Mouse (Mus musculus) forebrain, embryonic 15.5 days (tissue): ENCODE measurements at regions not wholly inside any gene's neighbourhood (a gene's known extent, or its start where the extent isn't known, plus 50 kb on each side); places are given as distances from the start of the nearest gene placed in this dataset.

ENCODE experiments used
- ATAC-seq: fragments of 200-750 bp; cut with Nextera tagmentation; replicated peaks from 2 replicates; pipeline ENCODE4 v1.8.0; 2017; ENCODE audit warnings: mild to moderate bottlenecking, moderate TSS enrichment, moderate library complexity
- H3K27ac ChIP-seq: fragments of 300-500 bp; sonication (generic); replicated peaks from 2 replicates; pipeline ENCODE4 v1.5.1; 2015; ENCODE audit warnings: mild to moderate bottlenecking, inconsistent platforms
- H3K27me3 ChIP-seq: fragments of 300-500 bp; sonication (generic); 2 replicates; pipeline ENCODE4 v1.6.1; 2015; ENCODE audit warnings: inconsistent platforms
- H3K36me3 ChIP-seq: fragments of 300-500 bp; sonication (generic); 2 replicates; pipeline ENCODE4 v1.6.1; 2015; ENCODE audit warnings: mild to moderate bottlenecking, inconsistent platforms
- H3K4me1 ChIP-seq: fragments of 300-500 bp; sonication (generic); 2 replicates; pipeline ENCODE4 v1.6.1; 2015; ENCODE audit warnings: inconsistent platforms
- H3K4me2 ChIP-seq: fragments of 300-500 bp; sonication (generic); replicated peaks from 2 replicates; pipeline ENCODE4 v1.6.1; 2015; ENCODE audit warnings: mild to moderate bottlenecking, inconsistent platforms
- H3K4me3 ChIP-seq: fragments of 300-500 bp; sonication (generic); 2 replicates; pipeline ENCODE4 v1.5.1; 2015; ENCODE audit warnings: mild to moderate bottlenecking, inconsistent platforms
- H3K9ac ChIP-seq: fragments of 300-500 bp; sonication (generic); replicated peaks from 2 replicates; pipeline ENCODE4 v1.6.1; 2015; ENCODE audit warnings: mild to moderate bottlenecking, inconsistent platforms
- H3K9me3 ChIP-seq: fragments of 300-500 bp; sonication (generic); 2 replicates; pipeline ENCODE4 v1.6.1; 2016; ENCODE audit warnings: inconsistent platforms
- WGBS: fragments of 180-500 bp; shearing (Covaris S2); methylation state at CpG from one replicate; pipeline ENCODE4 v1.1.7; 2015; ENCODE audit warnings: mixed read lengths; 5-methylcytosine and 5-hydroxymethylcytosine counted together

- ATAC-seq, result no peak
- Histone ChIP-seq H3K9me3 (no peaks in the 10 kb centered on the region), H3K9ac (no peak overlapping the region), H3K4me1 (no peaks in the 10 kb centered on the region), H3K27me3 (no peaks in the 10 kb centered on the region), H3K4me2 (no peak overlapping the region), H3K4me3 (no peak overlapping the region), H3K36me3 (no peaks in the 10 kb centered on the region), H3K27ac (no peak overlapping the region)
- 87% methylated on average over 3 of the region's 3 CpGs for whole genome bisulfite sequencing
These were observed 107.0 kb upstream of the Cpeb2 start for GRCm38 (mm10) chr5:43125774-43126536.

GRCm38 (mm10) chr5:43130377-43130776 is 102.6 kb upstream of the Cpeb2 start:
- 68% methylated on average over 4 of the region's 4 CpGs for WGBS
- H3K27me3 ChIP-seq, result no peaks in the 10 kb centered on the region
- H3K4me3 ChIP-seq, result no peak overlapping the region
- H3K4me2 ChIP-seq, result no peak overlapping the region
- no peaks in the 10 kb centered on the region for H3K36me3 ChIP-seq
- H3K9me3 ChIP-seq, result no peaks in the 10 kb centered on the region
- ATAC-seq, result no peak
- H3K9ac ChIP-seq, result no peak overlapping the region
- H3K4me1 ChIP-seq, result no peaks in the 10 kb centered on the region
- no peak overlapping the region for H3K27ac ChIP-seq

GRCm38 (mm10) chr5:43130901-43131557 is 101.9 kb upstream of the Cpeb2 start:
- Histone ChIP-seq H3K4me2 (no peak overlapping the region), H3K4me1 (no peaks in the 10 kb centered on the region), H3K36me3 (no peaks in the 10 kb centered on the region), H3K9me3 (no peaks in the 10 kb centered on the region), H3K27me3 (no peaks in the 10 kb centered on the region), H3K4me3 (no peak overlapping the region), H3K9ac (no peak overlapping the region), H3K27ac (no peak overlapping the region)
- no peak for ATAC-seq
- WGBS, result 94% methylated on average over 5 of the region's 5 CpGs

- 87% methylated on average over 3 of the region's 3 CpGs for WGBS
These were observed 99.3 kb upstream of the Cpeb2 start for GRCm38 (mm10) chr5:43133672-43134071.

DNA sequence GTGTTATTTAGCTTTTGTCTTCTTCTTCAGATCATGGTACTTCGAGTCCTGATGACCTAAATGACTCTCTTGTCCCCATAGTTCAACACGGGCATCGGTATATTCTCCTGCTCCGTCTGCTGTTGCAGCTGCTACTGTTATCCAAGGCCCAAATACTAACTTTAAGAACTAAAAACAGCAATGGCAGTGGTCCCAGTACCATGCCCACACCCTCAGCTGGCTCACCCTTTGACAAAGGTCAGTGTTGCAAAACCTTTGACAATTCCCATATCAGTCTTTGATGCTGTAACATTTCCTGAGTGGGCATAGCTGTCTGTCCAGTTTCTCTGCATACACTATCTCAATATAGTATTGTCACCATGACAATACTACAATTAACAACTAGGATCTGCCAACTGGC is 96.8 kb upstream of the Cpeb2 start:
- Histone ChIP-seq H3K4me3 (no peak overlapping the region), H3K4me2 (no peak overlapping the region), H3K9me3 (no peaks in the 10 kb centered on the region), H3K27me3 (no peaks in the 10 kb centered on the region), H3K36me3 (no peaks in the 10 kb centered on the region), H3K27ac (no peak overlapping the region), H3K9ac (no peak overlapping the region), H3K4me1 (no peaks in the 10 kb centered on the region)
- 92% methylated on average over 4 of the region's 4 CpGs for WGBS
- ATAC-seq, result no peak

More at GRCm38 (mm10) chr5:43133672-43134071, 99.3 kb upstream of the Cpeb2 start:
- Histone ChIP-seq H3K4me2 (no peak overlapping the region), H3K27me3 (no peaks in the 10 kb centered on the region), H3K27ac (no peak overlapping the region), H3K9me3 (no peaks in the 10 kb centered on the region), H3K36me3 (no peaks in the 10 kb centered on the region), H3K4me3 (no peak overlapping the region), H3K4me1 (no peaks in the 10 kb centered on the region), H3K9ac (no peak overlapping the region)
- no peak for ATAC-seq

- H3K4me2 ChIP-seq, result no peak overlapping the region
- no peaks in the 10 kb centered on the region for H3K9me3 ChIP-seq
- H3K4me1 ChIP-seq, result no peaks in the 10 kb centered on the region
- no peaks in the 10 kb centered on the region for H3K36me3 ChIP-seq
- H3K9ac ChIP-seq, result no peak overlapping the region
- no peak overlapping the region for H3K27ac ChIP-seq
- H3K4me3 ChIP-seq, result no peak overlapping the region
- no peak for ATAC-seq
- 92% methylated on average over 5 of the region's 5 CpGs for WGBS
- no peaks in the 10 kb centered on the region for H3K27me3 ChIP-seq
These were observed 95.2 kb upstream of the Cpeb2 start for GRCm38 (mm10) chr5:43137777-43138176.

- H3K4me1 ChIP-seq, result no peaks in the 10 kb centered on the region
- H3K27ac ChIP-seq, result no peak overlapping the region
- H3K4me2 ChIP-seq, result no peak overlapping the region
- no peak overlapping the region for H3K9ac ChIP-seq
- H3K27me3 ChIP-seq, result no peaks in the 10 kb centered on the region
- H3K9me3 ChIP-seq, result no peaks in the 10 kb centered on the region
- no peaks in the 10 kb centered on the region for H3K36me3 ChIP-seq
- no peak overlapping the region for H3K4me3 ChIP-seq
- 89% methylated on average over 4 of the region's 4 CpGs for WGBS
- ATAC-seq, result no peak
These were observed 94.0 kb upstream of the Cpeb2 start for GRCm38 (mm10) chr5:43138931-43139486.

DNA sequence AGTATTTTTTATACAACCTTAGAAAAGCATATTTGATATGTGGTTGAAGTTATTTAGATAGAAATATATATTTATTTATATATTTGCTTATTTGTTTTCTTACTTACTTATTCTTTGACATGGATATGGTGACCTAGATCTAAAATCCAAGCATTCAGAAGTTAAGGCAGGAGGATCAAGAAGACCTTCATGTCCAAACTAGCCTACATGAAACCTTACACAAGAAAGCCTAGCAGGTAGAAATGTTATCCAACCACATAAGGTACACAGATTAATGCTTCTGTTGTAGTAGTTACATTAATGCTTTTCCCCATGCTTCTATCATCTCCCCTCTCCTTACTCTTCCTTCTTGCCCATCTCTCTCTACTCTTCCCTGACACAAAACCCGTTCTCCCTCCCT is 93.2 kb upstream of the Cpeb2 start:
- Histone ChIP-seq H3K27ac (no peak overlapping the region), H3K9ac (no peak overlapping the region), H3K36me3 (no peaks in the 10 kb centered on the region), H3K4me2 (no peak overlapping the region), H3K4me1 (no peaks in the 10 kb centered on the region), H3K27me3 (no peaks in the 10 kb centered on the region), H3K9me3 (no peaks in the 10 kb centered on the region), H3K4me3 (no peak overlapping the region)
- no peak for ATAC-seq
- WGBS, result 88% methylated on average over 1 of the region's 1 CpGs

GRCm38 (mm10) chr5:43145939-43146338 is 87.0 kb upstream of the Cpeb2 start:
- no peaks in the 10 kb centered on the region for H3K27me3 ChIP-seq
- no peaks in the 10 kb centered on the region for H3K9me3 ChIP-seq
- no peak overlapping the region for H3K4me3 ChIP-seq
- ATAC-seq, result no peak
- WGBS, result 86% methylated on average over 6 of the region's 6 CpGs
- H3K27ac ChIP-seq, result no peak overlapping the region
- H3K36me3 ChIP-seq, result no peaks in the 10 kb centered on the region
- no peaks in the 10 kb centered on the region for H3K4me1 ChIP-seq
- H3K9ac ChIP-seq, result no peak overlapping the region
- H3K4me2 ChIP-seq, result no peak overlapping the region

DNA sequence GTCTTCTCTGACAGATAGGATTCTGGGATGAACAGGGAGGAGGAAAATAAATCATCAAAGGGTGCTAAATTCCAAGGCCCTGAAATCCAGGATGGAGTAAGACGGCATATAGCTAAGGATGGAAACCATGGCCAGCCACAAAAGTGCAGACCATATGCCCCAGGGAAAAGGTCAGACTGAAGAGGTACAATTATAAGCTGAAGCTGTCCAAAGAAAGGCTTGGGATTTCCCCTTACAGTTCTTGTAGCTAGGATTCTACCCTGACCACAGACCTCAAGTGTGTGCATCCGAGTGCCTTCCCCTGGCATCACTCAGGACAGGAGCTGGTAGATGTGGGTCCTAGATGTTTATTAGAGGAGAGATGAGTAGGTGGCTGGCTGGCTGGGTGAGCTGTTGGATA is 86.0 kb upstream of the Cpeb2 start:
- 95% methylated on average over 2 of the region's 2 CpGs for WGBS
- Histone ChIP-seq H3K27me3 (no peaks in the 10 kb centered on the region), H3K4me1 (peaks cover 2% of the 10 kb centered on the region; the same call in 1 of the 2 replicates), H3K36me3 (no peaks in the 10 kb centered on the region), H3K9ac (no peak overlapping the region), H3K27ac (no peak overlapping the region), H3K9me3 (no peaks in the 10 kb centered on the region), H3K4me3 (no peak overlapping the region), H3K4me2 (no peak overlapping the region)
- ATAC-seq, result no peak

GRCm38 (mm10) chr5:43148486-43148885 is 84.5 kb upstream of the Cpeb2 start:
- Histone ChIP-seq H3K27ac (no peak overlapping the region), H3K4me3 (no peak overlapping the region), H3K4me2 (no peak overlapping the region), H3K9me3 (no peaks in the 10 kb centered on the region), H3K4me1 (peaks cover 4% of the 10 kb centered on the region; the same call in 1 of the 2 replicates), H3K36me3 (no peaks in the 10 kb centered on the region), H3K9ac (no peak overlapping the region), H3K27me3 (no peaks in the 10 kb centered on the region)
- ATAC-seq, result peak; percentile 71
- WGBS, result 66% methylated on average over 9 of the region's 9 CpGs

DNA sequence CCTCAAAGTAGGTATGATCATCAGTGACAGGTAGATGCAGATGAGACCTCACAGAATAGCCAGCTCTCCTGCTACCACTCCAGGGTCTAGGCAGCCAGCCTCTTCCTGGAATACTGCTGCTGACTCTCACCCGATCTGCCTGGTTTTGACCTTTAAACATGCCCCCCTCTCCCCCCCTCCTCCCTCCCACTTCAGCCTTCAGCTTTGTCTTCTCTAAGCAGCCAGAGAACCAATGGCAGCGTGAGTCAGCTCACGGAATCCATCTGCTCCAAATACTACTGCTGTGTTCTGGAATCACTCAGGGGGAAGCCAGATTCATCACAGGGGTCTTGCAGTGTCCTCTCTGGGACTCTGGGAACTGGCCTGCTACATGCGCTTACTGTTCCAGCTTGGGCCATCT is 83.4 kb upstream of the Cpeb2 start:
- H3K9ac ChIP-seq, result no peak overlapping the region
- no peak for ATAC-seq
- H3K9me3 ChIP-seq, result no peaks in the 10 kb centered on the region
- H3K27ac ChIP-seq, result no peak overlapping the region
- H3K36me3 ChIP-seq, result no peaks in the 10 kb centered on the region
- no peak overlapping the region for H3K4me2 ChIP-seq
- H3K4me1 ChIP-seq, result peaks cover 4% of the 10 kb centered on the region; the same call in 1 of the 2 replicates
- 39% methylated on average over 4 of the region's 4 CpGs for WGBS
- H3K4me3 ChIP-seq, result no peak overlapping the region
- no peaks in the 10 kb centered on the region for H3K27me3 ChIP-seq
